23 mouse cellular contexts compared by ENCODE assay signal in genomic region chr9:111178971-111179370, GRCm38 (mm10).
DNase-seq lines count a peak whose midpoint lies in the region; ATAC-seq and TF ChIP-seq lines count a peak whose summit lies in the region.
"Had no signal": no experiment of that assay in that cellular context is flagged by ENCODE, and none has a peak within 500 bp of the region (broad histone marks: within the 10 kb centered on the region; RNA-seq: fewer than 3 reads in every experiment).

No protein-coding gene starts in this region.

- H3K27me3 ChIP-seq in kidney, embryonic 15.5 days = no peaks in the 10 kb centered on the region
- H3K27me3 ChIP-seq in kidney, adult 2 months (replicated peaks; ENCODE audit: control insufficient read depth, insufficient read depth, low read length) = no peaks in the 10 kb centered on the region
- no peaks in the 10 kb centered on the region for H3K27me3 ChIP-seq in kidney, postnatal 0 days (ENCODE audit: insufficient read depth, low read length)
- H3K27me3 ChIP-seq: CH12.LX; embryonic facial prominence, embryonic 12.5 days; forebrain, embryonic 13.5 days; forebrain, embryonic 15.5 days; Patski had no signal

- peak; percentile 70 for ATAC-seq in kidney, embryonic 15.5 days (replicated peaks; ENCODE audit: low FRiP score)
- no peak for ATAC-seq in kidney, postnatal 0 days (replicated peaks; ENCODE audit: low FRiP score, low read depth)
- ATAC-seq: activated CD4-positive, CD25-positive, alpha-beta regulatory T cell, adult 4 months; CD4-positive, CD25-positive, alpha-beta regulatory T cell, adult 4 months; forebrain, embryonic 13.5 days; forebrain, embryonic 15.5 days; Patski had no signal

- no peak overlapping the region for H3K27ac ChIP-seq in kidney, embryonic 15.5 days
- no peak overlapping the region for H3K27ac ChIP-seq in kidney, adult 2 months (ENCODE audit: insufficient read depth, low read depth, low read length)
- no peak overlapping the region for H3K27ac ChIP-seq in kidney, postnatal 0 days
- H3K27ac ChIP-seq: embryonic facial prominence, embryonic 10.5 days; embryonic facial prominence, embryonic 12.5 days; forebrain, embryonic 13.5 days; forebrain, embryonic 15.5 days had no signal

- H3K4me3 ChIP-seq in kidney, embryonic 15.5 days (replicated peaks) = no peak overlapping the region
- no peak overlapping the region for H3K4me3 ChIP-seq in kidney, adult 2 months (ENCODE audit: insufficient read depth, low read depth, low read length)
- H3K4me3 ChIP-seq in kidney, postnatal 0 days (replicated peaks; ENCODE audit: low read depth, low read length) = no peak overlapping the region
- H3K4me3 ChIP-seq: embryonic facial prominence, embryonic 10.5 days; embryonic facial prominence, embryonic 12.5 days; forebrain, embryonic 13.5 days; forebrain, embryonic 15.5 days had no signal

- no peak for TF ChIP-seq POLR2A in kidney, adult 2 months (IDR thresholded peaks at IDR 0.05; ENCODE audit: low read depth, low read length)

- peak; percentile 29 for DNase-seq in heart, adult 11 months
- no peak for DNase-seq in heart, postnatal 36 days
- DNase-seq in kidney, adult 2 months = no peak
- DNase-seq in kidney, postnatal 0 days (ENCODE audit: low spot score) = peak; percentile 57
- no peak for DNase-seq in kidney, adult 18-20 months
- DNase-seq: adrenal gland, adult 8-10 months; adrenal gland, postnatal 14 days; adrenal gland, postnatal 36 days; B cell, adult 2 months; cerebellum, adult 11-12 months; cerebellum, adult 2 months; cerebellum, adult 9-10 months; cerebellum, postnatal 10 days; cerebellum, postnatal 25 days had no signal

- H3K9me3 ChIP-seq in kidney, embryonic 15.5 days (replicated peaks) = no peaks in the 10 kb centered on the region
- no peaks in the 10 kb centered on the region for H3K9me3 ChIP-seq in kidney, postnatal 0 days (replicated peaks; ENCODE audit: low read length)
- H3K9me3 ChIP-seq: embryonic facial prominence, embryonic 10.5 days; embryonic facial prominence, embryonic 12.5 days; forebrain, embryonic 13.5 days; forebrain, embryonic 15.5 days had no signal

- H3K4me1 ChIP-seq in kidney, embryonic 15.5 days = no peaks in the 10 kb centered on the region
- no peaks in the 10 kb centered on the region for H3K4me1 ChIP-seq in kidney, adult 2 months (ENCODE audit: control insufficient read depth, insufficient read depth, low read length)
- no peaks in the 10 kb centered on the region for H3K4me1 ChIP-seq in kidney, postnatal 0 days (replicated peaks; ENCODE audit: insufficient read depth, low read length)
- H3K4me1 ChIP-seq: embryonic facial prominence, embryonic 10.5 days; embryonic facial prominence, embryonic 12.5 days had no signal

- WGBS in kidney, embryonic 15.5 days = 37% methylated on average over 5 of the region's 5 CpGs
- 67% methylated on average over 5 of the region's 5 CpGs for WGBS in kidney, adult 2 months
- WGBS in kidney, postnatal 0 days = 45% methylated on average over 5 of the region's 5 CpGs

- TF ChIP-seq CTCF in kidney, adult 2 months (conservative IDR thresholded peaks at IDR 0.05; ENCODE audit: insufficient read depth, insufficient read length, low read depth, low read length) = no peak
- TF ChIP-seq CTCF in kidney, postnatal 0 days (IDR thresholded peaks at IDR 0.05; ENCODE audit: low read depth) = no peak

- H3K9ac ChIP-seq in kidney, embryonic 15.5 days = no peak overlapping the region
- no peak overlapping the region for H3K9ac ChIP-seq in kidney, postnatal 0 days (ENCODE audit: low read depth, low read length)
- H3K9ac ChIP-seq: embryonic facial prominence, embryonic 12.5 days; forebrain, embryonic 13.5 days; forebrain, embryonic 15.5 days had no signal

- H3K36me3 ChIP-seq in kidney, embryonic 15.5 days = no peaks in the 10 kb centered on the region
- H3K36me3 ChIP-seq in kidney, adult 2 months (ENCODE audit: control insufficient read depth, insufficient read depth, low read length) = no peaks in the 10 kb centered on the region
- no peaks in the 10 kb centered on the region for H3K36me3 ChIP-seq in kidney, postnatal 0 days (ENCODE audit: insufficient read depth, low read length)
- H3K36me3 ChIP-seq: embryonic facial prominence, embryonic 10.5 days; embryonic facial prominence, embryonic 12.5 days; forebrain, embryonic 15.5 days had no signal

- H3K4me2 ChIP-seq in kidney, embryonic 15.5 days = no peak overlapping the region
- H3K4me2 ChIP-seq in kidney, postnatal 0 days (ENCODE audit: low read length) = no peak overlapping the region
- H3K4me2 ChIP-seq: embryonic facial prominence, embryonic 12.5 days; forebrain, embryonic 13.5 days; forebrain, embryonic 15.5 days had no signal

- intact Hi-C loops in heart, postnatal 36 days (cut with DNase I) = no loop called here

Comparison
In these comparisons a context has a peak if more than half of its experiments do, and no peak if none do; other contexts are left out.
1. DNase-seq: peak in heart, adult 11 months (single experiment) and kidney, postnatal 0 days (single experiment); none in heart, postnatal 36 days (0 of 2), kidney, adult 2 months (single experiment) and kidney, adult 18-20 months (single experiment).